ENCODE assay signal across 8 mouse cellular contexts in genomic region chr4:34336971-34337797, GRCm38 (mm10).
DNase-seq lines count a peak whose midpoint lies in the region; ATAC-seq and TF ChIP-seq lines count a peak whose summit lies in the region.

No protein-coding gene starts in this region.

- WGBS in limb, embryonic 13.5 days = 54% methylated on average over 14 of the region's 14 CpGs
- WGBS in limb, embryonic 10.5 days = 79% methylated on average over 14 of the region's 14 CpGs
- WGBS in heart, postnatal 0 days = 22% methylated on average over 14 of the region's 14 CpGs
- WGBS in midbrain, embryonic 14.5 days = 27% methylated on average over 14 of the region's 14 CpGs

- no peaks in the 10 kb centered on the region for H3K36me3 ChIP-seq in limb, embryonic 13.5 days
- no peaks in the 10 kb centered on the region for H3K36me3 ChIP-seq in limb, embryonic 10.5 days
- H3K36me3 ChIP-seq in heart, postnatal 0 days (replicated peaks; ENCODE audit: control insufficient read depth, insufficient read depth, low read length) = no peaks in the 10 kb centered on the region
- no peaks in the 10 kb centered on the region for H3K36me3 ChIP-seq in midbrain, embryonic 14.5 days (ENCODE audit: control insufficient read depth, insufficient read depth, low read length)

- peak overlapping the region; percentile 11; the same call in 1 of the 2 replicates for H3K4me2 ChIP-seq in limb, embryonic 13.5 days (replicated peaks)
- peak overlapping the region; percentile 20 for H3K4me2 ChIP-seq in heart, postnatal 0 days (ENCODE audit: low read depth, low read length)
- H3K4me2 ChIP-seq in midbrain, embryonic 14.5 days (ENCODE audit: low read length) = peak overlapping the region; percentile 24; the same call in 1 of the 2 replicates

- H3K9ac ChIP-seq in limb, embryonic 13.5 days = no peak overlapping the region
- no peak overlapping the region for H3K9ac ChIP-seq in heart, postnatal 0 days (replicated peaks; ENCODE audit: low read depth, low read length)
- H3K9ac ChIP-seq in midbrain, embryonic 14.5 days (replicated peaks; ENCODE audit: low read length) = no peak overlapping the region

- TF ChIP-seq CTCF in heart, postnatal 0 days (IDR thresholded peaks at IDR 0.05; ENCODE audit: low read depth) = no peak

- ATAC-seq in limb, embryonic 13.5 days (ENCODE audit: low FRiP score, low read depth) = no peak
- no peak for ATAC-seq in heart, postnatal 0 days (ENCODE audit: insufficient read depth, low read depth)
- peak; percentile 80 for ATAC-seq in midbrain, embryonic 14.5 days (ENCODE audit: low FRiP score, low TSS enrichment)

- H3K4me3 ChIP-seq in limb, embryonic 13.5 days = no peak overlapping the region
- H3K4me3 ChIP-seq in limb, embryonic 10.5 days = no peak overlapping the region
- H3K4me3 ChIP-seq in heart, postnatal 0 days (ENCODE audit: low read depth, low read length) = no peak overlapping the region
- no peak overlapping the region for H3K4me3 ChIP-seq in midbrain, embryonic 14.5 days (replicated peaks; ENCODE audit: low read depth, low read length)

- H3K27me3 ChIP-seq in limb, embryonic 13.5 days = no peaks in the 10 kb centered on the region
- no peaks in the 10 kb centered on the region for H3K27me3 ChIP-seq in limb, embryonic 10.5 days (ENCODE audit: low read depth, poor library complexity, severe bottlenecking)
- H3K27me3 ChIP-seq in heart, postnatal 0 days (ENCODE audit: control insufficient read depth, insufficient read depth, low read length) = no peaks in the 10 kb centered on the region
- no peaks in the 10 kb centered on the region for H3K27me3 ChIP-seq in midbrain, embryonic 14.5 days (ENCODE audit: control insufficient read depth, insufficient read depth, low read length)

- no peaks in the 10 kb centered on the region for H3K9me3 ChIP-seq in limb, embryonic 13.5 days
- H3K9me3 ChIP-seq in limb, embryonic 10.5 days (replicated peaks) = no peaks in the 10 kb centered on the region
- no peaks in the 10 kb centered on the region for H3K9me3 ChIP-seq in heart, postnatal 0 days (replicated peaks; ENCODE audit: control insufficient read depth, low read length)
- H3K9me3 ChIP-seq in midbrain, embryonic 14.5 days (ENCODE audit: control insufficient read depth, low read length) = no peaks in the 10 kb centered on the region

- peak; percentile 2 for DNase-seq in adrenal gland, adult 2 months
- DNase-seq in adrenal gland, adult 8-10 months = no peak
- DNase-seq in limb, embryonic 10.5 days (ENCODE audit: low spot score) = no peak
- no peak for DNase-seq in heart, postnatal 0 days (ENCODE audit: low spot score)
- DNase-seq in midbrain, embryonic 14.5 days = peak; percentile 85
- DNase-seq in Muller cell, postnatal 12 days (ENCODE audit: inconsistent ontology term) = no peak
- DNase-seq in urinary bladder, adult 18-20 months (ENCODE audit: low spot score in 2 of 2) = no peak

- no peak for TF ChIP-seq EP300 in heart, postnatal 0 days (IDR thresholded peaks at IDR 0.05; ENCODE audit: low read depth)

- peaks cover 7% of the 10 kb centered on the region for H3K4me1 ChIP-seq in limb, embryonic 13.5 days
- no peaks in the 10 kb centered on the region for H3K4me1 ChIP-seq in limb, embryonic 10.5 days
- no peaks in the 10 kb centered on the region for H3K4me1 ChIP-seq in heart, postnatal 0 days (ENCODE audit: control insufficient read depth, insufficient read depth)
- H3K4me1 ChIP-seq in midbrain, embryonic 14.5 days (ENCODE audit: control insufficient read depth, insufficient read depth, low read length) = peaks cover 9% of the 10 kb centered on the region

- peak overlapping the region; percentile 39; the same call in 1 of the 2 replicates for H3K27ac ChIP-seq in limb, embryonic 13.5 days
- H3K27ac ChIP-seq in limb, embryonic 10.5 days = no peak overlapping the region
- H3K27ac ChIP-seq in heart, postnatal 0 days (ENCODE audit: low read depth) = no peak overlapping the region
- H3K27ac ChIP-seq in midbrain, embryonic 14.5 days (replicated peaks; ENCODE audit: low read depth, low read length) = peak overlapping the region; percentile 53

Comparison
In these comparisons a context has a peak if more than half of its experiments do, and no peak if none do; other contexts are left out.
1. DNase-seq: peak in adrenal gland, adult 2 months (single experiment) and midbrain, embryonic 14.5 days (single experiment); none in adrenal gland, adult 8-10 months (single experiment), limb, embryonic 10.5 days (single experiment), heart, postnatal 0 days (single experiment), Muller cell, postnatal 12 days (single experiment) and urinary bladder, adult 18-20 months (0 of 2).
2. H3K27ac ChIP-seq: peak in limb, embryonic 13.5 days (single experiment) and midbrain, embryonic 14.5 days (single experiment); none in limb, embryonic 10.5 days (single experiment) and heart, postnatal 0 days (single experiment).
3. Peak in every context shown above with its lines, with median percentiles within 50 percentile points of each other: H3K4me2 ChIP-seq.